Mouse (Mus musculus): ENCODE results near the gene Ntm.

Gene Ntm

DNA sequence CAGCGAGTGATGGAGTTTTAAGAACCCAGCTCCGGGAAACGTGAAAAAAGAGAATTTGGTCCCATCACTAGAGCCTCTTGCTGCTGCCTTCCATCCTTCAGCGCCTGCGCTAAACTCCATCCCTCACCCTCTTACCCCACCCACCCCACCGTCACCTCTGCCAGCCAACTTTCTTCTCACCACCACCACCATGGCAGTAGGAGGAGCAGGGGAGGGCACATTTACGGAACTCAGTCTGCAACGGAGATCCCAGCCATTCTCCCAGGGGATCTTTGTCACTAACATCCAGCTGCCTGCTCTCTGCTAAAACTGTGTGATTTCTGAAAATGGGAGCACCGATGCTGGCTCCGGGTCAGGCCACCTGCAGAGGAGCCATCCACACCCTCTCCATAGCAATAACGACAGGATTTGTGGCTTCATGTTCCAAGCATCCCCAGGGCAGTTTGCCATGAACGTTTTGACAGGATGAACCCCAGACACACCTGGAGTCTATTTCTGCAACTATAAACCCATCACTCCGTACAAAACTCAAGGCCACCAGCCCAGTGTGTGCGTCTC is 309.2 kb downstream of the Ntm start:
- DNase-seq, result no peak

DNA sequence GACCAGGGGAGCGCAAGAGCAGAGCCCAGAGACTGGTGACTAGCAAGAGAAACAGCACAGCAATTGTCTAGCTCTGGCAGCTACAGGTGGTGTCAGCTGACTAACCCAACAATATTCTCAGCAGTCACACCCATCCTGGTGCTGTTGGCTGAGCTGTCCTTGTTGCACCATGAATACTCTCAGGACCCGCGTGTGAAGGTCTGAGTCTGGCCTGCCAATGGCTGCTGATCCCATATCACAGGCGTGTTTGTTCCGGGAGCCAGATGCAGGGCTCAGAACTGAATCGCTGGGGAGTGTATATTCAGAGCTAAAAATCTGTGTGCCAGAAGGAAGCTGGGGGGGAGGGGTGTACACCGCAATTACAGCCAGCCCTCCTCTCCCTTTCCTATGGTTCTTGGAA is 310.1 kb downstream of the Ntm start:
- DNase-seq, result no peak

DNA sequence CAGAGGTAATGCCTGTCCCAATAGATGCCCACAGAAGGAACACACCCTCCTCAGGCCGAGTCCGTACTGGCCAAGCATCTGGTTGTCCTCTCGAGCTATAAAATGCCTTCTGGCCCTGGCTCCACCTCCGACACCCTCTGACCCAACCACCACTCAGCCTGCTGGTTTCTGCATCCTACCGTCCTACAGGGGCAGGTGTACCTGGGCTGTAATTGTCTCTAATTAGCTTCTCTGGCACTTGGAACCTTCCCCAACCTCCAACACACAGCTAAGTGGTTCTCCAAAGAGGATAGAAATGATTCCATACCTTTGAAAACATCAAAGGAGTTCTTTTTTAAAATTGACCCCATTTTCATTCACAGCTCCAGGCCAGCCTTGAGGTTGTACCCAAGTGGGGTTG is 311.1 kb downstream of the Ntm start:
- no peak for DNase-seq

DNA sequence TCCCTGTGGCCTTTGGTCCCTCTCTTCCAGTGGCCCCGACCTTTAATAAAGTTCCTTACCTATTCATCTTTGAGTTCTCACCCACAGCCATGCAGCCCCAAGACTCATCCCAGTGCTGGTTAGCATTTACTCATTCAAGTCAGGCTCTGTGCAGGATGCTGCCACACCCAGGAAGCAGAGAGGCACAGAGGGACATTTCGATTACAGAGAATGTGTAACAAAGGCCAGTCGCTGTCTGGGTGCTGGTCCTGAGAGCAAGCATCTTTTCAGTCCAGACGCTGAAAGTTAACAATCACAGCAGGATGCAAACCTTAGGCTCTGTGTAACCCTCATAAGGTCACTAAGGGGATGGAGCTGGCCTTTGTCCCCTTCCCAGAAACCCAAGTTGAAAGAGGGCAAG is 311.7 kb downstream of the Ntm start:
- no peak for DNase-seq

DNA sequence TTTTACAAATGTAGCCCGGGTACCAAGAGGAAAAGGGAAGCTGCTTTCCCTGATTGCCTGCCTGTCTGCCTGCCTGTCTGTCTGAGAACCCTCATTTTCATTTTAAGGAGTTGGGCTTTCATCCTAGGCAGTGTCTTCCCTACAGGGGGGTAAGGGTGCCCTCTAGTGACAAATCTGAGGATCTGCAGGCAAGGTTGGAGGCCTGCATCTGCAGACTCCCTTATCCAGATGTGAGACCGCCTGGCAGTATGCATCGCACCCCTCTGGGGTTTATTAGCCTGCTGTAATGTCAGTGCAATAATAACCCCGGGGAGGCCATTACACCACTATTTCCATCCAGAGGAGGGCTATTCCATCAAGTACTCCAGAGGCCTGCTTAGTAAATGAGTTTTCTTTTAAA is 312.3 kb downstream of the Ntm start:
- DNase-seq, result peak in 1 of 2 experiments; percentile 2

DNA sequence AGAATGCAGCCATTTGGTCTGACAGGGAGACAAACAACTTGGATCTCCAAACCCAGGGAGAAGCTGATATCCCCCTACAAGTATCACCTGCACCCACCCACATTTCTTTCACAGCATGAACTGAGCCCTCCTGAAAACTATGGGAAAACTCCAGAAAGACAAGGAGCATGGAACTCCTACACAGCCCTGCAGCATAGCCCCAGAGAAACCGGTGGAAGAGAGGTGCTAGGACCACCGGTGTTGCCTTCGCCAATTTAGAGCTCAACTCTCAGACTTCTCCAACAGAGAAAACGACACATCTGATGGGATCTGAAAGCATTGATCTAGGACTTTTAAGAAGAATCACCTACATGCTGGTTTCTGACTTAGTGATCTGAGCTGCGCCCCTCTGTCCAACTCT is 312.7 kb downstream of the Ntm start:
- DNase-seq, result no peak

DNA sequence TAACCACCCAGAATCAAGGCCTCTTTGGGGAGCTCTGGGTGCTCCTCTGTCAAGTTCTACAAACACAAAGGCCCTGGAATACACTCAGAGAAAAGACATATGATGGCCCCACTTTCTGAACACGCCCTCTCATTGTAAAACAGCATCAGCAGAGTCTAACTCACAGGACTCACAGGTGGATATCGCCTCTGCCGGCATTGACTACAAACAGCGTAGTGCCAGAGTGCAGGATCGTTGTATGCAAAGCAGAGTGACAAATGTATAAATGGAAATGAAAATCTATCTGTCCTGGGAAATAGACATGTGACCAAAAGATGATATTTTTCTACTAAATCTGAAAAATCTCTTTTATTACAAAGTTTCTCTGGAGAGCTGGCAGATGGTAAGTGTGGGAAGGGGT is 314.7 kb downstream of the Ntm start:
- DNase-seq, result no peak

DNA sequence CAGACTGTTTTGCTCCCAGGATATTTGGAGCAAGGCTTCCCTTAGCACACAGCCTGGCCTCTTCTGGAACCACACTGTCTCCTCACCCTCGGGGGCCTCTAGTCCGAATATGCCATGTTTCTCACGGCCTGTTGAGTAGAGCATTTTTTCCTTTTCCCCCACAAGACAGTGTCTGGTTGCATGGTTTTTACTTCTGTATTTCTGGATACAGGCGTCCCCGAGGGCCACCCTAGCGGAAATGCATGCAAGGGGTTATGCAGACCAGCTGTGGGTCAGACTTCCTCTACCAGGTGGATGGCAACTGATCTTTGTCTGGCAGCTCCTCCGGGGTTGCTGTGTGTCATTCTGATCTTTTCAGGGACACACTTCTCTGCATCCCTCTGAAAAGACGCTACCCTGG is 315.2 kb downstream of the Ntm start:
- no peak for DNase-seq

DNA sequence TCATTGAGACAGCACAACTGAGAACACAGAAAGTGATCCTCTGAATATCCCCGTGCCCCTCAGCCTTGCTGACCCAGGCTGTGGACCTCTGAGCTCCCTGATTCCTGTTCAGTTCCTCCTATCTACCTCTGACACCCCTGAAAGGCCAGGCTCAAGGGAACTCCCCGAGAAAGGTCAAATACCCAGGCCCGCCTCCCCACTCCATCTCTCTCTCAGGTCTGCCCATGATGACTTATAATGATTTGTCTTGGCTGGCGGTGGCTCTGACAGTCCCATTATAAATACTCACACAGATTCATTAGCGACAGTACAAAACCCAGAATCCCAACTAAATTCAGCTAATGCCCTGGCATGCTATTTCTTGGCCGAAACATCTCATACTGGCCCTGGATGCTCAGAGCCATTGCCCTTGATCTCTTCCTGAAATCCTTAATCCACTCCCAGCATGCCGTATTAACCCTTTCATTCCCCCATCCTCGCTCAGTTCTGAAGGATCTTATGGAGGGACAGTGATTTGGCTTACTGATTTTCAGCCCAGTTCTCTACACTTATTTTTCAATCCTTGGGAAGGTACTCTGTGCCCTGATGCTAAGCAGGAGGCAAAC is 317.0 kb downstream of the Ntm start:
- no peak for DNase-seq

DNA sequence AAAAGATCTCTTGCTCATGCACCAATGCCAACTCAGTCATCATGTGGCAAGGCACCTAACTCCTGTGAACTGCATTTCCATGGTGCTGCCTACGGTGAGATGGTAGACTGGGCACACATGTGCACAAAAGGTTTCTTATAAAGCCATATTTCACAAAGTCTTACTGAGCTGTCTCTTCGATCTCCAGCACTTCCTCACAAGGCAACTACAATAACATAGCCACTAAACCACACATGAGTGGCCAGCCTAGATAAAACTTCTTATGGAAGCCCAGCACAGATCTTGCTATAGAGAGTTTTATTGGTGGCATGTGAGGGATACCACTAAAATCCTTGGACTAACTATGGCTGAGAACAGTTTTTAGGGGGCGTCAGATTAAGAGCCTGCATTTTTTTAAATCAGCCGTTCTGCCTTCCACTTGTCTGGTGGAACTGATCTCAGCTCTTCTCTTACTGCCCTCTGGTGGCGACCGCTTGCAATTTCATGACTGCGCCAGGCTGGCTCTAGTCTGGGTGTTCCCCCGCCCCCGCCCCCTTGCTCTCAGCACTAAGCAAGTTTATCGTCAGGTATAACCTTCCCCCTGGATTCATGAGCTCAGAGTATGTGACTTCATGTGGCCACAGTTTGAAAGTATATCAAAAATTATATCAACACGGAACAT is 319.8 kb downstream of the Ntm start:
- DNase-seq, result peak; percentile 16 to 42

DNA sequence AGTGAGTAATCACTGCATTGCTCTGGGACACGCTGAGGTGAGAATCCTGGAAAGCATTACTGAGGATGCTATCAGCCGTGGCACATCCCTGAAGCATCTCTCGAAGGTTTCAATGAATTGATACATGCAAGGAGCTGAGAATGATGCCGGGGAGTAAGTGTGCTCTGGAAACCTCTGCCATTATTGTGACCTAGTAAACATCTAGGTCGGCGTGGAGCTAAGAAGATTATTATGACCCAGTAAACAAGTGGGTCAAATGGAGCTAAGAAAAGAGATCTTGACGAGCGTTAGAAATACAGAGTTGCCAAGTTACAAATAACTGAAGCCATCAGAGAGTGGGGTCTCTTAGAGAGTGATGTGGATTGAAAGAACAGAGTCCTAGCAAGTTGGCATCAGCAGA is 325.6 kb downstream of the Ntm start:
- no peak for DNase-seq

DNA sequence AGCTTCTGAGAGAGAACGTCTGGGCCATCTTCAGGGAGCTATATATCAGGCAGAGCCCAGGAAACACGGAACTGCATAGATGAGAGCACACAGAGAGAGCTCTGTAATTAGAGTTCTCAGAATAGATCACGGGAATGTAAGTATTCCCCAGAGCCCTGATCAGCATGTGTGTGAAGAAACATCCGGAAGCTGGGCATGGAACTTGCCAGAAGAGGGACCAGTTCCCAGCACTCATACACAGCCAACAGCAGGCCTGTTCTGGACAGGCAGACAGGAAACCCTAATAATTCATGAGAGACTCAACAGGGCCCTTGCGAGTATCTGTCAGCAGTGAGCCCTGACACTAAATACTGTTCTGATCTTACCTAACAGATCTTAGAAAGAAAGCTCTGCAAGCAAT is 345.8 kb downstream of the Ntm start:
- DNase-seq, result no peak

DNA sequence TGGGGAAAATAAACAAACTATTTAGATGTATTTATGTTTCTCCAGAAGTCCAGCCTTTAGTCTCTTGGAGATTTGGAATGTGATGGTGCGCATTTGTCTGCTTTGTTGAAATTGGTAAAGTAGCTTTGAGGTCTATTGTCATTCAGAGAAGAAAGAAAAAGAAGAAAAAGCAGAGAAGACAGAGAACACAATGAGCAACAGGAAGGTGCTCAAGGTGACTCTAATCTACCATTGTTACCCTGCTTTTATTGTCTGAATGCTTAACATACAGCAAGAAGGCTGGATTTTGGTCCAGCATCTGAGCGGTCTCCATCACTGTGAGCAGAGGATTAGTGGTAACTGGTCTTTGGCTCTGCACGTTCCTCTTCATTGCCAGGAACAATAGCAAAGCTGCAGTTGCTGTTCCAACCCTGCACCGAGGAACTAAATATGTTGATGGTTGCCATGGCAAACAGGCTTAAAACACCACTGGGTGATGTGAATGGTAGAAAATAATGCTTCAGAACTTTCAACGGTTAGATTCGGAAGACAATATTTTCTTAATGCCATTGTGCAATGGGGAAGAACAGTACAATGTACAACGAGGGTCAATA is 350.8 kb downstream of the Ntm start:
- DNase-seq, result no peak

DNA sequence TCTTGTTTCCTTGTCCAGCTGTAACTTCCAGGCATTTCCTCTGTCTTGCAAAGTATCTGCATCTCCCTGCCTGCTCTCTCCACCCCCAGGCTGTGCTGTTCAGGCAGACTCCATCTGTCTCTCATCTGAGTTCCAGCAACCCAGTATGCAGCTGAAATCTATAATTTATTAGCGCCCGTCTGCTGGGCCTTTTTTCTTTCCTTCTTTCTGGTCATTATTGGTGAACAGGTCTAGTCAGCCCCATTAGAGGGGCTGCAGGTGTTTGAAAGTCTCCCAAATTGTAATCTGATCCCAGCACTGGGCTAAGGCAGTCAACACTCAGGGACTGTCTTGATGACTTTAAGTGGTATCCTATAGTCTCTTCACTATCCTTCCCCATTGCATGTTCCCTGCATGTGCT is 352.1 kb downstream of the Ntm start:
- no peak for DNase-seq

DNA sequence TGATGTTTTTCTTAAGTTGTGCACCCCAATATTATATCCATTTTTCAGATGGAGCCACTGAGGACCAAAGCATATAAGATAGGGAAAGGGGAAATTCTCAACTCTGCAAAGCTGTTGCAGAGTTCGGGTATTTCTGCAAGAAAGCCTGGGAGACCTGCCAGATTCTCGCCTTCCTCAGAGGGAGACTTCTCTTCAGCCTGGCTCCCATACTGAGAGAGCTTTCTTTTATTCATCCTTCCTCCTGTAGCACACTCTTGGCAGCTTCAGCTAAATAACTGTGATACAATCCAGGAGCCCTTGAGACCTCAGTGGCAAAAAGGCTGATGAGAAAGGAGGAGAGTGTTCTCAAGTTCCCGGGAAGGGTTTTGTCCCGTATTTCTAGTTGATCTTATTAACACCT is 365.3 kb downstream of the Ntm start:
- DNase-seq, result no peak

DNA sequence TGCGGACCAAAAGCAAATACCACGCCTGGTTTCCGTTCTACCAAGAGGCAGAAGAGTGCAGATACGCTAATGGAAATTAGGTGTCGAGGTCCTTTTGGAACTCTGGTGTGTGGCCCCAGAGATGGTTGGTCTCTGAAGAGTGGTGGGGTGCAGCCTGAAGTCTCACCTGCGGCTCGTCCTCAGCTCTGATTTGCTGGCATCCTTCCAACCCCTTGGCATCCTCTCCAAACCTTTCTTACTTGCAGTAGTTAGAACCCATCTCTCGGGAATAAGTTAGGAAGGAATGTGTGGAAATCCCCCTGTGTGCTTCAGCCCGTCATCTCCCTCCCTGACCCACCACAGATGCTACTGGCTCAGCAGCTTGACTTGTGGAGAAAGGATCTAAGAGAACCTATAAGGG is 367.6 kb downstream of the Ntm start:
- no peak for DNase-seq

DNA sequence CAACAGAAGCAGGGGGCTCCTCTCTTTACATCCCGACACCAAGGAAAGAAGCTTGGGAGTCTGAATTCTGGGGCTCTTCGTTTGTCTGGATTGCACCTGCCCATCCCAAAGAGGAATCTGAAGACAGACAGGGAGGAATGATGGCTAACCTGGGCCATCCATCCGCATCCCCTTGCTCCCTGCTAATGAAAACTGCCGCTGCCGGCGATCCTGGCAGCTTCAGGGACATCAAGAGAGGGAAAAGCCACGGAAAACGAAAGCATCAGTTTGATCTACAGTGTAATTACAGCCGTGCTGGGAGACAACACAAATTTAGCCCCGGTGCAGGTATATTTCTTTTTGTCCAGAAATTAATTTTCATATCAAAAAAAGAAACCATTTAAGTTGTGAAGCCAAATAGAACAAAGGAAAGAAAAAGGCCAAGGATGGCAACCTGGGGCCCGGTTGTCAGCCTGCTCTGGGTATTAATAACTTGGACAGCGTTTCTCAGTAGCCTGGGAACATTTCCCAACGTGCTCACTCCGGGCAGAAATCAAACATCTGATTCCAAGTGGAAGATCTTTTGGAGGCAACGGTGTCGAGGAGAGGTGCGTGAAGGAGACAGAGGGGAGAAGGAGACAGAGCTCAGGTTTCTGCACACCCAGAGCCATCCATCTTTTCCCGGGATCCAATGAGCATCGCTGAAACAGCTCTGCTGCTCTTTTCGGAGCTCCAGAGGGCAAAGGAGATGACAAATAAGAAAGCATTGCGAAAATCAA is 368.2 kb downstream of the Ntm start:
- no peak for DNase-seq

DNA sequence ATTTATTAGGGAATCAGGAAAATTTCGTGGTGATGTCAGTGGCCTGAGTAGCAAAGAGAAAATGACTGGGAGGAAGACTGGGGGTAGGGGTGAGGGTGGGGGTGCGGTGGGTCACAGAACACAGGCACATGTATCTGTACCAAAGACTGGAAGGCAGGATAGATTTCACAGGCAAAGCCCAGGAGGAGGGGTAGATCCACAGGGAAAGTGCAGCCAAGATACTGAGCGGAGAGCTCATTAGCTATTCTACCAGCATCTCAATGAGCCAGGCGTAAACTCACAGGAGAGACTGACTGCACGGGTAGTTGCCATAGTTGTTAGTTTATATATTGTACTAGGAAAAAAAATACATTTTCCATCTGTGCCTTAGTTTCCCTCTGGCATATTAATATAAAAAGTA is 375.6 kb downstream of the Ntm start:
- no peak for DNase-seq

DNA sequence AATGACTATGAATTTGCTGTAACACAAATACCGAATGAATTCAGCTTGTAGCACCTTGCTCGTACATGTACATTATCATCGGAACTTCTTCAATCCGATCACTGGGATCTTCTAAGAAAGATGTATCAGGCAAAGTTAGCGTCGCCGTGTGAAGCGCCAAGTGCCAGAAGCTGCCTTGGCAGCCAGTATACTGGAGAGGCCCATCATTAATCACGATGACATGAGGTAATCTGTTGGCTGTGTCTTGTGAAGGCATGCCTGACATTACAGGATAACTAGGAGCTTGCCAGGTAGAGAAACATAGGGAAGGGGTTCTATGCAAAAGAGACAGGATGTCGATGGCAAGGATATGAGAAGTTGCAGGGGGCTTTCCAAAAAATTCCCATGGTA is 376.6 kb downstream of the Ntm start:
- no peak for DNase-seq

DNA sequence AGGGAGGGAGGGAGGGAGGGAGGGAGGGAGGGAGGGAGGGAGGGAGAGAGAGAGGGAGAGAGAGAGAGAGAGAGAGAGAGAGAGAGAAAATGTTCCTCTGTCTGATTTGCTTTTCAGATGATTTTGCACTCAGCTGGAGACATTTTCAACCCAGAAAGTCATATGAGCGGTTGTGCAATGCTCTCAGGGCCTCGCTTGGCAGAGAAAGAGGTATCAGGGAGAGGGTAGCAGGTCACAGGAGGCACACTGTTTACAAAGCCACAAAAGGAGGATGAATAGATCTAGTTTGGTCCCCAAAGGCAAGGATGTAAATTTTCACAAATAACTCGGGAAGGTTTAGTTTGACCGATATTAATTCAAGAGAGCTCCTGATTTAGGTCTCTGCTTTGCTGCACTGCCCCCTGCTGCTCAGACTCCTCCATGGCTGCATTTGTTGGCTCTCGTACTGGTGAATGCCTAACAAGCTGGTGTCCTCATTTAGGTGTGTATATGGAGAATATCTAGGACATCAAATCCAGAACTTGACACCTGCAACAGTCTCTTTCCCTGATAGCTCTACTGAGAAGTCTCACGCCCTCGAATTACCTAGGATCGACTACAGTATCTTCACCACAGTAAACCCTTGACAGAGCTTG is 377.1 kb downstream of the Ntm start:
- peak in 1 of 2 experiments; percentile 4 for DNase-seq

DNA sequence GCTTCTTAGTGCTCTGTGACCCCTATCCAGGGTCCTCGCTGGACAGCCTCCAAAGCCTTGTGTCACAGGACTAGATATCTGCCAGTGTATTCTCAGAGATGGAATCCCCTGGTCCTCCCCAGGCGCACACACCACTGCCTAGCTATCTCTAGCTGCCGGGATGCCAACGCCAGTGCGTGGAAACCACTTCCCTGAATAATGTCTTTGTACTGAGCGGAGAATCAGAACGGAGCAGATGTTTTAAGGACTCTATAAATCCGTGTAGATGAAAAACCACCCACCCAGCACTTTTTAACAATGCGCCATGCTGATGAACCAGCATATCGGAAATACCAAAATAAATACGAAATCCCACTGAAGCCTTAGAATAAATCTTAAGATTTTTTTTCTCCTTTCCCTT is 384.7 kb downstream of the Ntm start:
- no peak for DNase-seq

DNA sequence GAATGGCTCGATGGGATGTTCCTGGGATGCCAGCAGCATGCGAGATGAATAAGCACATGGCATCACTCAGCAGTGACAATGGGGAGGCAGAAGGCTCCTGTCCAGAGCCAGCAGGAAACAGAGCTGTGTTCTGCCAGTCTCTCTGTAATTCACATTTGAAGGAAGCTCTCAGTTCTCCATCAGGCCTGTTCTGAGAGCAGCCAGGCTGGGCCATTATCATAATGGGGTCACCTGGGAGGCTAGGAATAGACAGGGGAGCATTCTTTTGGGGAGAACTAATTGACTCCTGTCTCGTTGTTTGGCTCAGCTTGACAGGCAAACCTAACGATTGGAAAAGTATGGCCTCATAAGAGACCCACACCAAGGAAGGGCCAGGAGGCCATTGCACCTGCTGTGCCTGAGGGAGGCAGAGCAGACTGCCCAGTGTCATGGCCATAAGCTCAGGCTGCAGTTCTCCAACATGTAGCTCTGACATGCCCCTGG is 386.8 kb downstream of the Ntm start:
- DNase-seq, result no peak

DNA sequence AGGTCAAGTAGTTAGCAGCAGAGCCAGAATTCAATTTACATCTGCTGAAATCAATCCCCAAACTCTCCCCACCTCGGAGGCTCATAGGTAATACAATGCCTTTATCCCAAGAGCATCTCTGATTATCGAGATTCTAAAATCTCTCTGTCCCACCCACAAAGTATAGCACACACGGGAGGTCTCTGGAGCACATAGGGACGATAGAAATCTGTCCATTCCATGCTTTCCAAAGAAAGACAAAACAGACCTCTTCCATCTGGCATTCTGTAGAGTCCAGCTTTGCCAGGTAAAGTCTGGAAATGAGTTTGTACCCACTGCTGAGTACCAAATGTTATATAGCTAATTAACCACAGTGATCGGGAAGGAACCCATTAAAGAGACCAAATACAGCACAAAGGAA is 388.4 kb downstream of the Ntm start:
- DNase-seq, result no peak
